Mouse (Mus musculus): ENCODE data around the gene Slc25a28.
A peak's percentile ranks its signal among the peaks of the same experiment; 100 is the strongest.

- TF ChIP-seq CTCF (IDR thresholded peaks at IDR 0.05; ENCODE audit: low read depth) = peak; percentile 93
- TF ChIP-seq EP300 (IDR thresholded peaks at IDR 0.05; ENCODE audit: low read depth) = no peak
Observed at GRCm38 (mm10) chr19:43630466-43631251, 44.0 kb downstream of the Slc25a28 start.
